Mouse (Mus musculus) hindbrain, postnatal 0 days (tissue): ENCODE results near the gene Gpatch11. TPM values are rescaled to one million over a fixed set of nuclear protein-coding genes. Genes with fewer than 3 reads are reported as not detected.

ENCODE experiments used
- ATAC-seq: fragments of 200-750 bp; cut with Nextera tagmentation; 2 replicates; pipeline ENCODE4 v1.8.0; 2017; ENCODE audit warnings: mild to moderate bottlenecking, moderate TSS enrichment, moderate library complexity
- DNase-seq: peaks from one replicate; pipeline ENCODE4 v3.0.0-alpha.2; 2015; ENCODE audit warnings: low spot score
- H3K27ac ChIP-seq: fragments of 300-500 bp; sonication (generic); 2 replicates; pipeline ENCODE4 v1.5.1; 2014; ENCODE audit warnings: mild to moderate bottlenecking
- H3K27me3 ChIP-seq: fragments of 300-500 bp; sonication (generic); 2 replicates; pipeline ENCODE4 v1.6.1; 2014; ENCODE audit warnings: low read length, mixed read lengths; ENCODE audit not compliant: insufficient read depth
- H3K36me3 ChIP-seq: fragments of 300-500 bp; sonication (generic); 2 replicates; pipeline ENCODE4 v1.6.1; 2014; ENCODE audit warnings: low read length, mixed read lengths; ENCODE audit not compliant: insufficient read depth
- H3K4me1 ChIP-seq: fragments of 300-500 bp; sonication (generic); 2 replicates; pipeline ENCODE4 v1.6.1; 2014; ENCODE audit warnings: antibody characterized with exemption, low read length, mixed read lengths; ENCODE audit not compliant: insufficient read depth
- H3K4me2 ChIP-seq: fragments of 300-500 bp; sonication (generic); 2 replicates; pipeline ENCODE4 v1.6.1; 2014; ENCODE audit warnings: low read depth, mild to moderate bottlenecking, low read length, moderate library complexity, mixed read lengths
- H3K4me3 ChIP-seq: fragments of 300-500 bp; sonication (generic); 2 replicates; pipeline ENCODE4 v1.5.1; 2014; ENCODE audit warnings: low read length
- H3K9ac ChIP-seq: fragments of 300-500 bp; sonication (generic); replicated peaks from 2 replicates; pipeline ENCODE4 v1.6.1; 2014; ENCODE audit warnings: mild to moderate bottlenecking, low read length, moderate library complexity, mixed read lengths
- H3K9me3 ChIP-seq: fragments of 300-500 bp; sonication (generic); 2 replicates; pipeline ENCODE4 v1.6.1; 2016; ENCODE audit warnings: low read length, mixed read lengths
- CTCF ChIP-seq: IDR thresholded peaks from 2 replicates; pipeline ENCODE4 v1.5.1; 2016; ENCODE audit warnings: antibody characterized with exemption, control low read depth, low read depth
- WGBS: fragments of 180-500 bp; shearing (Covaris S2); extraction: QIAGEN DNeasy Blood & Tissue Kit; methylation state at CpG from one replicate; pipeline ENCODE4 v1.1.7; 2014; 5-methylcytosine and 5-hydroxymethylcytosine counted together
- polyA plus RNA-seq: library from polyadenylated mRNA; unstranded; fragments of >200 nt; fragmentation: Nextera tagmentation; extraction: Ambion mirVana; gene quantifications from 2 replicates; pipeline ENCODE4 v1.2.1, GENCODE M21; 2015
- total RNA-seq: library from RNA; depleted of rRNA; stranded (reverse); fragments of >200 nt; gene quantifications from 2 replicates; pipeline ENCODE4 v1.2.3, GENCODE M21; 2014

Gene Gpatch11
- total and polyA plus RNA-seq, 2 experiments from 2014 or later: 8.9 to 50.2 TPM

DNA sequence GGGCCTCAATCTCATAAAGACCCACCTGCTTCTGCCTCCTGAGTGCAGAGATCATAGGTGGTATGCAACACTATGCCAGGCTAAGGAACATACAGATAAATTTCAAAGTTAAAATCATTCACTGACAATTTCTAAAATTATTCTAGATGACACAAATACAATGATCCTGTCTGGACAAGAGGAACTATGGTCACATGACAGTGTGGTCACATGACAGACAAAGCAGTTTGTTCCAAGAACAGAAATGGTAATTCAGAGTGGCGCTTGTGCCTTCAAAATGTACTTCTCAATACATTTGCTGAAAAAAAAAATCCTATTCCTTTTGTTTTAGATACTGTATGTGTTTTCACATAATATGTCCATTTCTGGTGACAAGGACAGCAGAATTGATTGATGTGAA lies 38.1 kb upstream of the Gpatch11 start:
- DNase-seq (no peak), ATAC-seq (no peak)
- WGBS: 93% methylated on average over 1 of the region's 1 CpGs
- no peak overlapping the region for H3K4me2 ChIP-seq
- H3K4me3 ChIP-seq: no peak overlapping the region
- H3K27me3 ChIP-seq: no peaks in the 10 kb centered on the region
- TF ChIP-seq CTCF: no peak
- no peaks in the 10 kb centered on the region for H3K4me1 ChIP-seq
- H3K27ac ChIP-seq: no peak overlapping the region
- peaks cover 57% of the 10 kb centered on the region for H3K36me3 ChIP-seq
- no peak overlapping the region for H3K9ac ChIP-seq
- H3K9me3 ChIP-seq: no peaks in the 10 kb centered on the region

DNA sequence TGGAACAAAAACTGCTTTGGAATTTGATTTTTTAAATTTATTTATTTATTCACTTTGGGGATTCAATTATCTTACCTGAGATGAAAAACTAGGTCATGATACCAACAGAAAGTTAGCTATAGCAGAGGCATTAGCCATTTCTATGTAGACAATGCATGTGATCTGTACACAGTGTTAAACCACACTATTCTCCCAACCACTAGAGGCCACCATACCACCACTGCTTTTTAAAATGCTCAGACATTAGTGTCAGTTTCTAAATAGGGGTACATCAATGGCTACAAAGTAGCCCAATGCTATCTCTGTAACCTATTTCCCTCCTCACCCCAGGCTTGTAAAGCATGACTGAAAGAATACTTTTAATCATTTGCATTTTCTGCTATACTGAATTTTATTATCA lies 26.3 kb upstream of the Gpatch11 start:
- DNase-seq: peak; percentile 34
- peak; percentile 67 for TF ChIP-seq CTCF
- no peak for ATAC-seq

DNA sequence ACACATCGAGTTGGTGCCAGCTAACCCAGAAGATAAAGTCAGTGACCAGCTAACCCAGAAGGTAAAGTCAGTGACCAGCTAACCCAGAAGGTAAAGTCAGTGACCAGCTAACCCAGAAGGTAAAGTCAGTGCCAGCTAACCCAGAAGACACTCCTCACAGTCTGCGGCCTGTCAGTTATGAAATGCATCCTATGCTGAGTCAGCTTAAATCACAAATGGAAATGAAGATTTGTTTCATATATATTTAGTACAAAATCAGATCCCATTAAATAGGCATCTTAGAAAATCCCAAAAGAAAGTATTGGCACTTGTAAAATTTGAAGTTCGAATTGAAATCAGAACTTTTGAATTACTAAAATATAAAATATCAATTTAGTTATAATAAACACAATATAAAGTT lies 25.8 kb upstream of the Gpatch11 start:
- H3K9me3 ChIP-seq: no peaks in the 10 kb centered on the region
- WGBS: 93% methylated on average over 3 of the region's 3 CpGs
- H3K4me3 ChIP-seq: no peak overlapping the region
- H3K4me1 ChIP-seq: no peaks in the 10 kb centered on the region
- no peak for TF ChIP-seq CTCF
- no peak for DNase-seq
- ATAC-seq: no peak
- no peak overlapping the region for H3K27ac ChIP-seq
- H3K9ac ChIP-seq: no peak overlapping the region
- H3K4me2 ChIP-seq: no peak overlapping the region
- peaks cover 34% of the 10 kb centered on the region for H3K36me3 ChIP-seq
- no peaks in the 10 kb centered on the region for H3K27me3 ChIP-seq

More for the DNA sequence above, 26.3 kb upstream of the Gpatch11 start:
- no peaks in the 10 kb centered on the region for H3K4me1 ChIP-seq
- no peaks in the 10 kb centered on the region for H3K9me3 ChIP-seq
- H3K27ac ChIP-seq: no peak overlapping the region
- no peak overlapping the region for H3K9ac ChIP-seq
- H3K4me2 ChIP-seq: no peak overlapping the region
- H3K36me3 ChIP-seq: peaks cover 29% of the 10 kb centered on the region
- H3K4me3 ChIP-seq: no peak overlapping the region
- H3K27me3 ChIP-seq: no peaks in the 10 kb centered on the region

DNA sequence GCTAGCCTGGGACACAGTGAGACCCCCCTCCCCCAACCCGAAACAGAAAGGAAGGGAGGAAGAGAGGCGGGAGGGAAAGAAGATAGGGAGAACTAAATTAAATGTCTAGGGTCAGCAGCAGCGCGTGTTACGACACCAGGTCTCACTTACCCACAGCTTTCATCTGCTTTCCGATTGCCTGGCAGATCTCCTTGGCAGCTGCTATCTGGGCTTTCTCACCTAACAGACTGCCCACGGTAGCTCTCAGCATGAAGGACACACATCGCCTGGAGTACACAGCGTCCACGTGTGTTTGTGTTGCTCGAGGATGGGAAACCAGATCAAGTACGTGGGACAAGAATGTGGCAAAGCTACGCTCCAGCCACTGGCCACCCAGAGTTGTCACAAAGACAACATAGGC lies 11.0 kb upstream of the Gpatch11 start:
- no peak for ATAC-seq
- Histone ChIP-seq H3K4me2 (no peak overlapping the region), H3K9ac (no peak overlapping the region), H3K4me3 (no peak overlapping the region), H3K36me3 (peaks cover 63% of the 10 kb centered on the region), H3K27ac (no peak overlapping the region), H3K27me3 (no peaks in the 10 kb centered on the region), H3K4me1 (no peaks in the 10 kb centered on the region), H3K9me3 (no peaks in the 10 kb centered on the region)
- WGBS: 92% methylated on average over 13 of the region's 13 CpGs
- no peak for TF ChIP-seq CTCF
- DNase-seq: no peak

DNA sequence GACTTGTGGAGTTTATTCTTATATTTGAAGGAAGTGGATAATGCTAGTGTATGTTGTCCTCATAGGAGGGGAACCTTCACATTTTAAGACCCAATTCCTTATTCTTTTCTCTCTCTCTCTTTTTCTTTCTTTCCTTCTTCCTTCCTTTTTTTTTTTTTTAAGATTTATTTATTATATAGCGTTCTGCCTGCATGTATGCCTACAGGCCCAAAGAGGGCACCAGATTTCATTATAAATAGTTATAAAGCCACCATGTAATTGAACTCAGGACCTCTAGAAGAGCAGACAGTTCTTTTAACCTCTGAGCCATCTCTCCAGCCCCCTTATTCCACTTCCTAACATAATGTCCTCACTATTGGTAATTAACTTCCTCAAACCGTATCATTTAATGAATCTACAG lies 689 bp downstream of the Gpatch11 start:
- Histone ChIP-seq H3K9me3 (no peaks in the 10 kb centered on the region), H3K27ac (peak overlapping the region; percentile 77; the same call in 1 of the 2 replicates), H3K4me3 (peak overlapping the region; percentile 90), H3K27me3 (no peaks in the 10 kb centered on the region), H3K4me1 (no peaks in the 10 kb centered on the region), H3K4me2 (peak overlapping the region; percentile 93), H3K36me3 (peaks cover 18% of the 10 kb centered on the region), H3K9ac (peak overlapping the region; percentile 84)
- 25% methylated on average over 2 of the region's 2 CpGs for WGBS
- TF ChIP-seq CTCF: peak; percentile 42
- DNase-seq (peak; percentile 37), ATAC-seq (no peak)

DNA sequence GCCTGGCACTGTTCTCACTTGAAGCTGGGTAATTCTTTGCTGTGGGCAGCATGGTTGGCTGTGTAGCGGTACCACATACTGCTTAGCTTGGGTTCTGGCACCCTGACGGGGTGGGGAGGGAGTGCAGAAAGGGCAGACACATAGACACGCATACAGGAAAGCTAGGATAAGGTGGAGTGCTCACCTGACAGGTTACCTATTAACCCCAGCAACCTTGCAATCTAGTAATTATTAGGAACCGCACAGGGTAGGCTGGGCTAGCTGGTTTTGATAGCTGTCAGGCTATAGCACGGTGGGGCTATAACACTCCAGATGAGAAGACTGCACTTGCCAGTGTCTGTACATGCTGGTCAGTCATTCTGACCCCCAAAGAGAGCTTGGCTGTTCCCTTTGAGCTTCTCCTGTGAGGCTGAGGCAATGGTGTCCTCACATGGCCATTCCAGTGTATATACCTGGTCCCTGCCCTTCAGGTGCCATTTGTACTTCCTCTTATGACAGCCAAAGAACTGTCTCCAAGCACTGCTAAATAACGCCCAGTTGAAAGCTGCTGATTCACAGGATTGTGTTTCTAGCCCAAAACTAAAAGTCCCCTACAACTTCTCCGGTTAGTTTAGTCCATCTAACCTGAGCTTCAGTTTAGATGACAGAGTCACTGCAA lies 7.0 kb downstream of the Gpatch11 start:
- Histone ChIP-seq H3K4me2 (no peak overlapping the region), H3K9ac (no peak overlapping the region), H3K4me3 (no peak overlapping the region), H3K36me3 (peaks cover 56% of the 10 kb centered on the region), H3K27me3 (no peaks in the 10 kb centered on the region), H3K27ac (no peak overlapping the region), H3K4me1 (no peaks in the 10 kb centered on the region), H3K9me3 (no peaks in the 10 kb centered on the region)
- DNase-seq (no peak), ATAC-seq (no peak)
- TF ChIP-seq CTCF: no peak
- WGBS: 90% methylated on average over 7 of the region's 7 CpGs

DNA sequence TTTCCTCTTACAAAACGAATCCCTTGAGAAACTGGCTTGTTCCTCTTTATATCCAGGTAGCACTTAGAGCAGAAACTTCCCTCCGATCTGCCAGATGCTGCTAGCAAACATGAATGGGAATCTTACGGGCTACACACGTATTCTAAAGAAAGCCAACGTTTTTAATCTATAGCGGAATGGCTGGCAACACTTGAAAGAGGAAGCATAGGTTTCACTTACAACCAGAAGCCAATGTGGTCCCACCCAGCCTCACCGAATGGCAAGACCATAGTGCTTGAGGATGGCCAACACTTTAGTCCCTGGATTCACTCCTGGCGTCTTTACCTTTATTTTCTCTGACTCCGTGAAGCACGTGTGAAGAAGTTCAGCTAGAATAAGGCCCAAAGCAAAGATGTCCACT lies 20.9 kb downstream of the Gpatch11 start:
- Histone ChIP-seq H3K36me3 (no peaks in the 10 kb centered on the region), H3K27me3 (no peaks in the 10 kb centered on the region), H3K4me1 (no peaks in the 10 kb centered on the region), H3K9me3 (no peaks in the 10 kb centered on the region), H3K27ac (no peak overlapping the region), H3K4me3 (no peak overlapping the region), H3K4me2 (no peak overlapping the region), H3K9ac (no peak overlapping the region)
- DNase-seq: no peak
- WGBS: 87% methylated on average over 10 of the region's 10 CpGs
- ATAC-seq: no peak
- no peak for TF ChIP-seq CTCF
